Mouse (Mus musculus) cerebellum, adult 9-11 months (tissue): ENCODE data around the gene Clec16a.
A peak's percentile ranks its signal among the peaks of the same experiment; 100 is the strongest.

Experiments
- DNase-seq: peaks from one replicate; pipeline ENCODE4 v3.0.0; 2022

The Clec16a gene

DNA sequence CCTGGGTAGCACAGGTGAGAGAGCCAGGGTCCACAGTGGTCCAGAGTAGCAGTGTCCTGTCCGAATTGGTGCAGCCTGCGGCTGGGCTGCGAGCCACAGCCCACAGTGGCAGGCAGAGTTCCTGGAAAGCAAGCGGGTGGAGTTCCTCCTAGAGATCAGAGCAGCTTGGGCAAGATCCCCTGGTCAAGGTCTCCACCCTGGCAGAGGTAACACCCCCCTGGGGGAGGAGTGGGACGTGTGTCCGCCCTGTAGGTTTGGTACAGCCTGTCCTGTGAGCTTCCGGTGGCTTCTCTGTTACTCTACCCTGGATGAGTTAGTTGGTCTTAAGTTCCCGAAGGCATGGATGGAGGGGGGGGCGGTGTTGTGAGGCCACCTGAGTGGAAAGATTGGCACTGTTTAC is 223.7 kb downstream of the Clec16a start:
- no peak for DNase-seq

DNA sequence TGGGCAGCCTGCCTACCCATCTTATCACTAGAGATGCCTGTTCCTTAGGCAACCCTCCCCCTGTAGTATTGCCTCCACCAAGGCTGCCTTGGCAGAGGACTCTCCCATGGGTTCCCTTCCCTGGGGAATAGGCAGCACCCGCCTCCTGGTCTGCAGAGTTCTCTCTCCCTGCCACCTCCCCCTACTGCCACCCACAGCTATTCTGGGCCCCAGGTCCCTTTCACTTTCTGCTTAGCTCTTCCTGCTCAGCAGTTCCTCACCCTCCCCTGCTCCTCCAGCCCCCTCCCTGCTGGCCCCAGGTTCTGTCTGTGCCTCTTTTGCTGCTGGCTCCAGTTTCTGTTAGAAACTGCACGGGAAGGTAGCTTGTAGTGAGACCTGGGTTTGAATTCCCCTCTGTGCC is 224.5 kb downstream of the Clec16a start:
- no peak for DNase-seq

GRCm38 (mm10) chr16:10770531-10771325 is 225.6 kb downstream of the Clec16a start:
- no peak for DNase-seq

GRCm38 (mm10) chr16:10771769-10772510 is 226.8 kb downstream of the Clec16a start:
- DNase-seq: no peak

GRCm38 (mm10) chr16:10773543-10773942 is 228.4 kb downstream of the Clec16a start:
- DNase-seq: no peak

DNA sequence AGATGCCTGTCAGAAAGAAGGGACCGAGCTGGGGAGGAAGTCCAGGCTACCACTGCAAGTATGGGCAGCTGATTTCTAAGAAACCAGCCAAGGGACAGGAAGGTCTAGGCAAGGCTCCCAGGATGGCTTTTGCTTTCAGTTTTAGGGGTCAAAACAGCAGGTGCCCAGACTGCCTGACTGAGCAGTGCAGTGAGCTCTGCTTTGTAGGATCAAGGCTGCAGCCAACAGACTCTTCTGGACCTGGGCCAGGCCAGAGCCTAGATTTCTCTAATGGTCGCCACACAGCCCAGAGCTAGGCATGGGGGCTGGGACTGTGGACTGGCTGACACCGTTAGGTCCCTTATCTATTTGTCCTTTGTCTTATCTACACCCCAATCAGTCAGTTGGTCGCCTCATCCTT is 229.6 kb downstream of the Clec16a start:
- no peak for DNase-seq

DNA sequence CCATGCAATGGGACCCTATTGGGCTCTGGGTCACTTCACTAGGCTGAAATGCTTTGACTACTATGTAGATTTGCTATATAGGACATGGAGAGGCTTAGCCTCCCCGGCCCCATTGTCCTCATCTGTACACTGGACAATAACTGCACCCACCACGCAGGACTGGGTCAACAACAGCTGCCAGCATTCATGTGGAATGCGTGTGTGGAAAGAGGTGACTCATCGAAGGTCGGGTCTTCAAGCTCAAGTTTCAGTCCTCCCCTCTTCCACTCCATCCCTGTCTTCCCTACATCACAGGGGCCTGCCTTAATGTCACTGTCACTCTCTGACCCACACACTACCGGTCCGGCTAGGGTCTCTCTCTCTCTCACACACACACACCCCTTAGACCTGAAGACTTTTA is 231.2 kb downstream of the Clec16a start:
- DNase-seq: no peak

DNA sequence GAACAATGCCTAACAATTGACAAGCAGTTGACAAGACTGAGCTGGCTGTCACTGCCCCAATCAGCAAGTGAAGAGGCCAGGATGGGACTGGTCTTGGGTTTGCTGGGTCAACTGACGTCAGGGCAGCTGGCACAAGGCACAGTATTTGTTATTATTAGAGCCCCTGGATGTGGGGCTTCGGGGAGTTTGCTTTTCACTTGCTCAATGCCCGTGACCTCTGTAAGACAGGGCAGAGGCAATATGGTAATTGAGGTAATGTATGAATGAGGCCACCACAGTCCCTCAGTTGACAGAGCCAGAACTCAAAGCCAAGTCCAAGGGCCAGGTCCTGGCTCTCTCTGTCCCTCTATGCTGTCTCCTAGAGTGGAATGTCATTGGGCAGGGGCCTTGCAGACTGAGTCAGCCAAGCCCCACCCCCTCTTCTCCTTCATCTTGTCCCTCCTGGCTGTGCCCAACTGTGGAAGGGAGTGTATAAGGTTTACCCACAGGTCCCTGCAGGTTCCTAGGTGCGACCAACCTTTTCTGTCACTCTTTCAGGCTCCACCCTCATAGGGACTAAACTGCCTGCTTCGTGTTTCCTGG is 232.5 kb downstream of the Clec16a start:
- DNase-seq: no peak

DNA sequence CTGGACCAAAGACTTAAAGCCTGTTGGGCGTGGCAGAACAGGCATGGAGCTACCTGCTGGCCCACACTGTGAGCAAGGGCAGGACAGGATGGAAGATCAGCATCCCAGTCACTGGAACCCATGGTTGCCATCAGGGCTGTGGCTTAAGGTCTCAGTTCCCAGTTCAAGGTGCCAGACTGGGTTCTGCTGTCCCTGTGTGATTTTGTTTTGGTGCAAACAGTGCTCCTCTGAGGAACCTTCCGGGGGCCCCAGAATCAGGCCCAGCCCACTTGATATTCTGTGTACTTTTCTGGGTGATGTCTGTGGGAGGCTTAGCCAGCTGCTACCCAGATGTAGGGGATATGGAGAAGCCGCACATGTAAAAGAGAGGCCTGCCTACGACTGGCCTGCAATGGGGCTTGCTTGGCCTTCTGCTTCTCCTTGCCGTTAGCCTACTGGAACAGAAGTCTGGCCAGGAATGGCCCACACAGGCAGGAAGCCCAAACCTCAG is 235.5 kb downstream of the Clec16a start:
- DNase-seq: no peak

DNA sequence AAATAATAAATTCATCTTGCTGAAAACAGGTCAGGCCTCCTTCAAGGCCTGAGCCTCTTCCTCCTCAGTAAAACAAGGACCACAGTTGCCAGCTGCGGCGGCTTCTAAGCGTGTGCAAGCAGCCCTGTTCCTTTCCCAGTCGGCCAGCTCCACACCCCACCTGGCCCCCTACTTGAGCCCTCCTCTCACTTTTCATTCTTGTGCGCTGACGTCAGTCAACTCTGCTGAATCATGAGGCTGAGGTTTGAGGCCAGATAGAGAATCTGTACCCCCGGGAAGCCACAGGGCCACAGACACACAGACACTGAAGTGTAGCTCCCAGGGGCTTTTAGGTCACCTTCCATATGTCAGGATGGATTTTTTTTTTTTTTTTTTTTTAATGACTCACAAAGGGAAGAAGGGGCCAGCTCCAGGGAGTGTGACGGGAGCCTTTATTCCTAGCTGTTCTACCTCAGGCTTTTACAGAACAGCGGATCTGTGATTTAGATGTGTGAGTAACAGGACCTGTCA is 236.8 kb downstream of the Clec16a start:
- no peak for DNase-seq

- DNase-seq: no peak
Observed at GRCm38 (mm10) chr16:10782377-10783151, 237.4 kb downstream of the Clec16a start.

DNA sequence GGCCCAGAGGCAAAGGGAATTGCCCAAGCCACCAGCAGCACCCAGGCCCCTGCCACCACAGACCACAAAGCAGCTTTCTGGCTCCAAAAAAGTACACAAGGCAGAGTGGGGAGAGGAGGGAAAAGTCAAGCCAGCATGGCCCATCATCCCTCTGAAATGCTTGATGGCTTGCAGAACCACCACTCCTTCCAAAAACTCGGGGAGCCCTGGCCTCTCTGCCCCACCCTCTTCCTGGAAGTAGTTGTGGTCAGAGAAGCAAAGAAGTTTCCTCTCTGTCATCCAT is 238.0 kb downstream of the Clec16a start:
- no peak for DNase-seq

GRCm38 (mm10) chr16:10783451-10783850 is 238.3 kb downstream of the Clec16a start:
- DNase-seq: no peak

DNA sequence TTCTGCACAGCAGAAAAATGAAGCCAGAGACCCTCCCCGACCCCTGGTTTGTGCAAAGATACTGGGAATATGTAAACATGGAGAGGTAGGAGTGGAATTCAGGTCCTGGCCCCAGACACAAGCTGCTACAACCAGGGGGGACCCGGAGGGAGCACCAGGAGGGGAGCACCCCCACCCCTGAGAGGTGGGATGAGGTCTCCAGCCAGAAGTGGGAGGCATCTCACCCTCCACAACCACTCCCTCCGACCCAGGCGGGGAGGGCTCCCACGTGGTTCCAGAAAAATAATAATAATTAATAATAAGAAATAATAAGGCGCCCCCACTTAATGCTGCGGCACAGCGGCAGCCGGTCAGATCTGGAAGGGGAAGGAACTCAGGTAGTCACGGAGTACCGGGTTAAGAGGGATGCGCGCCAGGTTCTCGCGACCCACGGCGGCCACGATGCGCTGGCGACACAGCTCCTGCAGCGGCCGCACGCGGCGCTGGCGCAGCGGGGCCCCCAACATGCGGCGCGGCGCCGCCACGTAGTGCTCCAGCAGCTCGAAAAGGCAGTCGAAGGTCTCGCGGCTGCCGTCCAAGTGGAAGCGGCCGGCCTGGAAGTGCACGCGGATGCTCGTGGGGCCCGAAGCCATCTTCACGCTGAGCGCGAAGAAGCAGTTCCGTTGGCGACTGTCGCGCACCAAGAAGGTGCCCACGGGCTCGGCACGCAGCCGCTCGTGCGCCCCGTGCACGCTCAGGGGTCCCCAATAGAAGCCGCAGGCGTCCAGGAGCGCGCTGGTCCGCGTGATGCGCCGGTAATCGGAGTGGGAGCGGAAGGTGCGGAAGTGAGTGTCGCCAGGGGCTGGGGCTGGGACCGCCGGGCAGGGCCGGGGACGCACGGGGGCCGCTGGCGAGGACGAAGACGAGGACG is 239.0 kb downstream of the Clec16a start:
- peak; percentile 55 for DNase-seq

DNA sequence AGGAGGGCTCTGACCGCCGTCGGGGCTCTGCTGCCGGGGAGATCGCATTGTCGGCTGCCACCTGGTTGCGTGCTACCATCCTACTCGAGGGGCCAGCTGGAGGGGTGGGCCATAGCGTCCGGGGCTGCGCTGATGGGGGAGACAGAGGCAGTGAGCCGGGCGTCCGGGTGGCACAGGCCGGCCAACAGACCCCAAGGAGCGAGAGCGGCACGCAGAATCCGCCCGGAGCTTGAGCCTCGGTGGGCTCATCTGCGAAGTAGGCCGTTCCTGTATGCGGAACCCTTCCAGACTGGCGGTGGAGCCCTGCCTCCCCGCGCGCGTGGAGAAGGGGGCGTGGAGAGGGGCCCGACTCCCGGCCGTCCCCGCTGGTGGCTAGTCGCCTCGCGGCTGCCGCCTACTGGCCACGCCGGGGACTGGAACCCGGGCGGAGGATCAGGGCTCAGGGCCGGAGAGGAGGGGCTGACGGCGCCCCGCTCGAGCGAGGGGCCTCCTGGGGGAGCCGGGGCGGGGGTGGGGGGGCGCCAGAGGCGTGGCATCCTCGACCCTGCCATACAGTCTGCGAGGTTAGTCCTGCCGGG is 239.7 kb downstream of the Clec16a start:
- peak; percentile 85 for DNase-seq

DNA sequence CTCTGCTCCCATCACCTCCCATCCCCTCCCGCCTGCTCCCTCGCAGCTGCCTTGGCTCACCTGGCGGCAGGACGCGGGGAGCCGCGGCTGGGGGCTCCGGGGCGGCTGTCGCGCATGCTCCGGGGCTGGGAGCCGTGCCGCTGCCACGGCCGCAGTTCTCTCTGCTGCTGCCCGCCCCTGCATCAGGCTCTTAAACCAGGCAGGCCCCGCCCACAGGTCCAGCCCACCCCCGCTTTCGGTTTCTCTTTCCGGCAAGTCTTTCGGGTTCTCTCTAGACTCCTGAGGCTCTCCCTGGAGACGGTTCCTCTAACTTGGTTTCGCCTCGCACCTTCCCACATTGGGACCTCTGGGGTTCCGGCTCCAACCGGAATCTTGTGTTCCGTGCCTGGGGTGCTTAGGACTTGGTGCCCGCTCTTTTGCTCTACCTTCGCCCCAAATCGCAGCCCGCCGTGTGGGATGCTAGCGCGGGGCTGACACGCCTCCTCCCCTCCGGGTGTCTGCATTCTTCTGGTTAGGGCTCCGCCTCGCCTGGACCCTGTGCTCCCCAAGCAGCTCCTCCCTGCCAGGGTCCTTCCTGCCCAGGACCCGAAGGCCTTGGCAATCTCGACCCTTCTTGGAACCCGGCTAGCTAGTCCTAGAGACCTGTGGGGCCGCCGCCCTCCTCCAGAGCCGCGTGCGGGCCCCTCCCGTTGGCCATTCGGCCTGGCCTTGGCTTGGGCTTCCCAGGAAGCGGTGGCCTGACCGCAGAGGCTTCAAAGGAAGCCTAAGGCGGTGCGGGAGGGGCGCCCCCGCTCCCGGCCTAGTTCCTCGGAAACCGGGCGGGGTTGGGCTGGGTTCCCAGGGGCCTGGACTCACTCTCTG is 240.5 kb downstream of the Clec16a start, which contains the start of gene Socs1:
Socs1 (minus strand) TSS at position 166 of the 861 bp plus-strand sequence.
- peak; percentile 78 for DNase-seq

DNA sequence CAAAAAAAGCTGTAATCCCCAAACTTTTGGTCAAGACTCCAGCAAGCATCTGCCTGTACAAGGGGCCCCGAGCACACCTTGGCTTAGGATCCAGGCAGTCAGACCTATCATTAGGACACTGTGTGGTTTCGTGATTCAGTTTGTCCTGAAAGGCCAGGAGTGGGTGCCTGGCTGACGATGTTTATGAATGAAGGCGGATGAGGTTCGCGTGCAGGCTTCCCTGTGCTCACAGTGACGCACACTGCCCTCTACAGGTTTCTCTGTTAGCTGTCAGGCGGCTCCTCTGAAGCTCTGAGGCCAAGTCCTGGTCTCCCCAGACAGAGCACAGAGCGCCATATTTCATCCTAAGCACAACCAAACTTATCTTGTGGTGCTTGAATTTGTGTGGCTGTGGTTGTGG is 241.1 kb downstream of the Clec16a start:
- peak; percentile 85 for DNase-seq

DNA sequence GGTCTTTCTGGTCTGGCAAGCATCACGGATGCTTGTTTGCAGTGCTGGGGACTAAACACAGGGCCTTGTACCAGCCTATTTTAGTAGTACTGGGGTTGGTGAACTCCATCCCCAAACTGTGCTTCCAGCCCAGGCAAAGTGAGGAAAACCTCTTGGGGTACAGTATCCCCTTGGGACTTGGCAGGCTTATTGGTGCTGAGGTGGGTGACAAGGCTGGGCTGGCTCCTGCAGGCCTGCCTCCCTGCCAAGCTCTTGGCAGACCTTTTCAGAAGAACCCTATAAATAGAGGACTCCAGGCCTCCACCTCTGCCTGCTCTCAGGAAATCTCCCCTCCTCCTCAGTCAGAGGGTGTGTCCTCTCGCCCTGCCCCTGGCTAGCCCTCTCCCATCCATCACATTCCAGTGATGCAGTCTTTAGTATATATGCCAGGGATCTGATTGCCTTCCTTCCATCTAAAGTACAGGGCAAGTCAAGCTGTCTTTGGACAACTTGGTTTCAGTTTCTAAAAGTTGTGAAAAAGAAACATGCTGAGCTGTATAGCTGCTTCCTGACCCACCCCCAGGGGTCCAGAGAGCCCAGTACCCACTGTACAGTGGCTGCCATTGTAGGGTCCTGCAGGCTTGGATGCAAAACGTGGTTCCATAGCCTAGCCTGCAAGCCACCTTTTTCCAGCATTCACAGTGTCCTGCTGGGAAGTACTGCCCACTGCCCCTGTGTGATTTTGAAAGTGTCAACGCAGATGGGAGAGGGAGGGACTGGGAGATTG is 241.8 kb downstream of the Clec16a start:
- DNase-seq: peak; percentile 22

DNA sequence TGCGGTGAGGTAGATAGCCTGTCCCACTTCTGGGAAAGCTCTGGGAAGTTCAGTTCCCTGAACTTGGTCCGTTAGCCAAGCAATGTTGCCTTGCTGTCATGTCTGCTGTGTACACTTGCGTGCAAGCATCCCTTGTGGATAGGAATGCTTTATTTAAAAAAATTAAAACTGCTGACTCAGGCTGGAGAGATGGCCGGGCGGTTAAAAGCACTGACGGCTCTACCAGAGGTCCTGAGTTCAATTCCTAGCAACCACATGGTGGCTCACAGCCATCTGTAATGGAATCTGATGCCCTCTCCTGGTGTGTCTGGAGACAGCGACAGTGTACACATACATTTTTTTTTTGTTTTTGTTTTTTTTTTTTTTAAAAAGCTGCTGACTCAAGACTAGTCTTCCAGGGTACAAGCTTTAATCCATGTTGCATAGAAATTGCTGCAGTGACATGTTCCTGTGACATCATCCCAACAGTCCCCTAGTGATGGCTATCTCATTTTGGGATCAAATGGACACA is 242.5 kb downstream of the Clec16a start:
- DNase-seq: peak; percentile 16
